Mouse (Mus musculus): ENCODE measurements around the gene Rab1a. TPM values are rescaled to one million over a fixed set of nuclear protein-coding genes. Genes with fewer than 3 reads are reported as not detected.

Gene Rab1a
- 249 and 264 TPM in 2 replicates for polyA plus RNA-seq (2012; rRNA removed)

GRCm38 (mm10) chr11:20200713-20201575 is at the start of gene Rab1a:
Gene Rab1a, plus strand, starts transcription at chr11:20201432.

GRCm38 (mm10) chr11:20249296-20250110 is 48.3 kb downstream of the Rab1a start, which contains the start of gene Cep68:
Gene Cep68, minus strand, starts transcription at chr11:20249429.

Other genes with a start within 250 kb of the Rab1a start
- gene Actr2, start 88.5 kb upstream of the Rab1a start, polyA plus RNA-seq (2012; rRNA removed), result 140 and 146 TPM in 2 replicates
- 21.8 and 22.2 TPM in 2 replicates for gene Cep68, start 48.0 kb downstream of the Rab1a start, polyA plus RNA-seq (2012; rRNA removed)
- gene Slc1a4, start 131.3 kb downstream of the Rab1a start, polyA plus RNA-seq (2012; rRNA removed), result 35.8 and 41.0 TPM in 2 replicates